Mouse (Mus musculus): ENCODE data around the gene Pin1rt1. TPM values are rescaled to one million over a fixed set of nuclear protein-coding genes. Genes with fewer than 3 reads are reported as not detected.

The Pin1rt1 gene
- total RNA-seq (2021): not detected
- long read RNA-seq, experiment 1: 0 reads
- long read RNA-seq, experiment 2: 0 reads

DNA sequence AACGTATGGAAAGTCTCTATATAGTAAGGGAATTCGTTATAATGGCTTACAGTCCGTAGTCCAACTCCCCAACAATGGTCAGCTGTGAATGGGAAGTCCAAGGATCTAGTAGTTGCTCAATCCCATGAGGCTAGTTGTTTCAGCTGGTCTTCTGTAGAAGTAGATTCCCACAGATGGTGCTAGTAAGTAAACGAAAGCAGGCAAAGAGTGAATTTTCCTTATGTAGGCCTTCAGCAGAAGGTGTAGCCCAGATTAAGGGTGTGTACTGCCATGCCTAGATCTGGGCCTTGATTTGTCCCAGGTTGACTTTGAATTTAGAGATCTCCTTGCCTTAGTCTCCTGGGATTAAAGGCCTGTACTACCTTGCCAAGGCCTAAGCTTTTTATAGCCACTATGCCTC lies at the start of gene Pin1rt1:
Gene Pin1rt1 (minus strand): TSS at position 101 of the 400 bp plus-strand sequence.
- no peak for TF ChIP-seq CTCF (conservative IDR thresholded peaks at IDR 0.05)
- no peak within 1 kb of the TSS for H3K4me3 ChIP-seq
- DNase-seq (ENCODE audit: low spot score in 2 of 2): no peak
- no peak within 1 kb of the TSS for H3K27ac ChIP-seq

DNA sequence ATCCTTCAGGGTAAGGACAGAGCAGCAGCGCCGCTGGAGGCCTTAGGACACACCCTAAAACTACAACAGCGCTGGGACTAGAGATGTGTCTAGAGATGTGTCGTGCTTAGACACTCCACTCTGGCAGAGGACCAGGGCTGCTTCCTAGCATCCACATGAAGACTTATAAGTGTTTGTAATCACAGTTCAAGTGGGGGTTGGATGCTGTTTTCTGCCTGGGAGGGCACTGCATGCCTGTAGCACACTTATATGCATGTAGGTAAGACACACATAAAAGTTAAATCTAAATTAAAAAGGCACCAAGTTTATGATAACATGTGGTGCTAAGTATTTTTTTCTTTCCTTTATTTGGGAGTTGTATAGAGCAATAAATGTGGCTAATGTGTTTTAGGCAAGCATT lies 47.8 kb upstream of the Pin1rt1 start:
- Histone ChIP-seq H3K27ac (no peak overlapping the region), H3K4me3 (no peak overlapping the region)
- DNase-seq (ENCODE audit: low spot score in 2 of 2): no peak
- no peak for TF ChIP-seq CTCF (conservative IDR thresholded peaks at IDR 0.05)

DNA sequence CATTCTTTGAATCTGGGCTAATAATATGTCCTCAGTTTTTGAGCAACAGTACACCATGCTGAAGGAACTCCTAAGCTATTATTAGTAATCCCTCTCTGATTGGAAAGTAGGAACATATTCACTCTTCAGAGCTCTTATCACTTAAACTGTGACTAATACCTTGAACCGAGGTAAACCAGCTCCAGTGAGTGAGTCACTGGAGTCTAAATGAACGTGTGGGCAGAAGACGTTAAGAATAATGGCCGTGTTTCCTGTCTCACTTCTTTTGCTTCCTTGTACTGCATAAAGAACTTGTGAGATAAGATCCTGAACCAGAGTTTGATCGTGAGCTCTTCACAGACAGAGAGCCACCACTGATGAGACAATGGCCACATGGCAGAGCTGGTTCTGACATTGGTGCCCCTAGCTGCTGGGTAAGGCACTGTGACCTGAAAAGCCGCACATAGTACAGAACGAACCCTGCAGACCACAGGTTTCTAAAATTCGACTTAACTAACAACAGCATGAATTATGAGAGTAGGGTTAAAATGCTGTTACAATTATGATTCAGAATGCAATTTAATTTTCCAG lies 47.0 kb upstream of the Pin1rt1 start:
- DNase-seq (ENCODE audit: low spot score in 2 of 2): no peak
- no peak for TF ChIP-seq CTCF (conservative IDR thresholded peaks at IDR 0.05)
- Histone ChIP-seq H3K27ac (no peak overlapping the region), H3K4me3 (no peak overlapping the region)

DNA sequence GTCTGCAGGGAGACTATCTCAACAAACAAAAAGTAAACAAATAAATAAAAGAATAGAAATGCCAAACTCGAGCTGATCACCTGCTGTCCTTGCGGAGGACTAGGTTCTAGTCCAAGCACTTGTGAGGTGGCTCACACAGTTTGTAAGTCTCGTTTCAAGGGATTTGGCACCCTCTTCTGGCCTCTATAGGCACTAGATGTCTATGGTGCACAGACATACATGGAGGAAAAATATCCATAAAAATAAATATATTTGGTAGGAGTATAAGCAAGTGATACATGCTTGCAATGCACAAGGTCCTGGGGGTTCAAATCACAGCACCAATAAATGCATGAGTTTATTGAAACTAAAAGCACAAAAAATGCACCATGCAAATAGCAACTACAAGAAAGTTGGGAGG lies 34.4 kb upstream of the Pin1rt1 start:
- Histone ChIP-seq H3K27ac (no peak overlapping the region), H3K4me3 (no peak overlapping the region)
- DNase-seq (ENCODE audit: low spot score in 2 of 2): no peak
- peak; percentile 70 for TF ChIP-seq CTCF (conservative IDR thresholded peaks at IDR 0.05)

DNA sequence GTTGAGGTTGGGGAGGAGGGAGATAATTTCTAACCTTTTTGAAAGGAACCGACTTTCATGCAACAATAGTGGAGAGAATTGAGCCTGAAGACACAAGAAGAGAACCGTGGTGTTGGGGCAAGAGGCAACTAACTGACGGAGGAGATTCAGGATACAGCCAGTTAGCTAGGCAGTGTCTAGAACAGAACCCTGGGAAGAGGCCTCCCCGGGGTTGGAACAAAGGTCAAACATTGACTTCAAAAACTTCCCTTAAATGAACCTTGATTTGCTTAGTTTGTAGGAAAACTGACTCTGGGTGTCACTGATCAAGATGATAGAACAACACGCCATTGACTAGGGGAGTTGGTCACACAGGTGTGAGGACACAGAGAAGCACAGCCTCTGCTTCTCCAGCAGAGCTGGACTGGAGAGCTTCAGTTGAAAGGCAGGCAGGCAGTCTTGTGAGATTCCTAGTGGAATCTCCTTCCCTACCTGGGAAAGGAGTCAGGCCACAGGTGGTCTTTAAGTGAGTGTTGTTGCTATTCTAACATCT lies 32.5 kb upstream of the Pin1rt1 start:
- TF ChIP-seq CTCF (conservative IDR thresholded peaks at IDR 0.05): no peak
- Histone ChIP-seq H3K27ac (no peak overlapping the region), H3K4me3 (no peak overlapping the region)
- no peak for DNase-seq (ENCODE audit: low spot score in 2 of 2)

DNA sequence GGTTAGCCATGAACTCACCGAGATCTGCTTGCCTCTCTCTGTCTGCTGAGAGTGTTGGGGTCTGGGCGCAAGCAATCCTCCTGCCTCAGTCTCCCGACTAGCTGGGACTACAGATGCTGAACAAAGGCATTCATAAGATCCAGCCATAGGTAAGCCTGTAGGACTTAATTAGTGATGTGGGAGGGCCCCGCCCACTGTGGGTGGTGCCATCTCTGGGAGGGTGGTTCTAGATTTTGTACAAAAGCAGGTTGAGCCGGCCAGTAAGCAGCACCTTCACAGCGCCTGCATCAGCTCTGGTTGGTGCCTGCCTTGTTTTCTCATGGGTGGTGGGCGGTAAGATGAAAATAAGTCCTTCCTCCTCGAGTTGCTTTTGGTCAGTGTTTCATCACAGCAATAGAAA lies 30.1 kb upstream of the Pin1rt1 start:
- Histone ChIP-seq H3K27ac (no peak overlapping the region), H3K4me3 (no peak overlapping the region)
- TF ChIP-seq CTCF (conservative IDR thresholded peaks at IDR 0.05): no peak
- DNase-seq (ENCODE audit: low spot score in 2 of 2): no peak

DNA sequence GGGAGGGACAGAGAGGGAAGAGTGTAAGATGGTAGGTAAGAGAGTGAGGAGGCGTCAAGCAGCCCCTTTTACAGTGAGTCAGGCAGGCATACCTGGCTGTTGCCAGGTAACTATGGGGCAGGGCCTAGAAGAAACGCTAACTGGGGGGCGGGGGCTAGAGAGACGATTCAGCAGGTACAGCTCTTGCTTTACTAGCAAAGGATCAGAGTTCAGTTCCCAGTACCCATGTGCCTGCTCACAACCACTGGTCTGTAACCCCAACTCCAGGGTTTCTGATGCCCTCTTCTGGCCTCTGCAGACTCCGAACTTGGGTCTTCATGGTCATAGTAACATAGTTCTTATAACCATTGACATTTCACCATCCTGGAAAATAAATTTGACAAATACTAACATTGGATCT lies 27.8 kb upstream of the Pin1rt1 start:
- no peak for DNase-seq (ENCODE audit: low spot score in 2 of 2)
- H3K27ac ChIP-seq: no peak overlapping the region
- no peak overlapping the region for H3K4me3 ChIP-seq
- peak; percentile 19; the same call in 1 of the 2 replicates for TF ChIP-seq CTCF (conservative IDR thresholded peaks at IDR 0.05)

DNA sequence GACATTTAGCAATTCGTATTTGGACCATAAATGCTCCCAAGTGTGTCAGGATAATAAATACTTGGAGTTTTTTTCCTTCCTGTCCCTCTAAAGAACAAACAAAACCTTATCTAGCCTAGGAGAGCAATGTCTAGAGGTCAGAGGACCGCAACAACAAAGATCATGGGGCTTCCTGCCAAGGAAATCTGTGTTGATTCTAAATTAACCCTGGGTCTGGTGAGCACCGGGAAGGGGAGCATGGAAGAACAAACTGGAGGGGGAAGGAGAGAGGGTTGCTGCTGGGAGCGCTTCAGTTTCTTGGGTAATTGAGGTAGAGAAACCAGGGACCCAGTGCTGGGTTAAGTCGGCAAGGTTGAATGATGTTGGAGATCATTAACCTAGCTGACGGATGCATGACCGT lies 27.0 kb upstream of the Pin1rt1 start:
- DNase-seq (ENCODE audit: low spot score in 2 of 2): no peak
- no peak for TF ChIP-seq CTCF (conservative IDR thresholded peaks at IDR 0.05)
- Histone ChIP-seq H3K27ac (no peak overlapping the region), H3K4me3 (peak overlapping the region; percentile 61)

DNA sequence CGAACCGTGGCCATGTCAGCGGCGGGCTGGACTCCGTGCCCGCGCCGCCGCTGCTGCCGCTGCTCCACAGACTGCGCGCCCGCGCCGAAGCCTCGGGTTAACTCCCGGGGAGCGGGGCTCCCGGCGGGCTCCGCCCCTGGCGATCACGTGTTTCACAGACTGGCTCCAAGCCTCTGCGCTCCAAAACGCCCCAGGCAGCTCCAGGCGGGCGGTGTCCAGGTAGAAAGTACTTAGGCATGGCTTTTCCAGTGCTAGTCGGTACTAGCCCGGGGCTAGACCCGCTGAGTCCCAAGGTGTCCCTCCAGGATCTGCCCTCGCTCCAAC lies 26.5 kb upstream of the Pin1rt1 start, which contains the start of gene Depdc7:
Gene Depdc7 (minus strand): TSS at position 138 of the 324 bp plus-strand sequence.
- peak; percentile 80 to 82 for DNase-seq (ENCODE audit: low spot score in 2 of 2)
- no peak for TF ChIP-seq CTCF (conservative IDR thresholded peaks at IDR 0.05)
- peak within 1 kb of the TSS; percentile 52; the same call in 1 of the 2 replicates for H3K27ac ChIP-seq
- peak within 1 kb of the TSS; percentile 61 for H3K4me3 ChIP-seq

DNA sequence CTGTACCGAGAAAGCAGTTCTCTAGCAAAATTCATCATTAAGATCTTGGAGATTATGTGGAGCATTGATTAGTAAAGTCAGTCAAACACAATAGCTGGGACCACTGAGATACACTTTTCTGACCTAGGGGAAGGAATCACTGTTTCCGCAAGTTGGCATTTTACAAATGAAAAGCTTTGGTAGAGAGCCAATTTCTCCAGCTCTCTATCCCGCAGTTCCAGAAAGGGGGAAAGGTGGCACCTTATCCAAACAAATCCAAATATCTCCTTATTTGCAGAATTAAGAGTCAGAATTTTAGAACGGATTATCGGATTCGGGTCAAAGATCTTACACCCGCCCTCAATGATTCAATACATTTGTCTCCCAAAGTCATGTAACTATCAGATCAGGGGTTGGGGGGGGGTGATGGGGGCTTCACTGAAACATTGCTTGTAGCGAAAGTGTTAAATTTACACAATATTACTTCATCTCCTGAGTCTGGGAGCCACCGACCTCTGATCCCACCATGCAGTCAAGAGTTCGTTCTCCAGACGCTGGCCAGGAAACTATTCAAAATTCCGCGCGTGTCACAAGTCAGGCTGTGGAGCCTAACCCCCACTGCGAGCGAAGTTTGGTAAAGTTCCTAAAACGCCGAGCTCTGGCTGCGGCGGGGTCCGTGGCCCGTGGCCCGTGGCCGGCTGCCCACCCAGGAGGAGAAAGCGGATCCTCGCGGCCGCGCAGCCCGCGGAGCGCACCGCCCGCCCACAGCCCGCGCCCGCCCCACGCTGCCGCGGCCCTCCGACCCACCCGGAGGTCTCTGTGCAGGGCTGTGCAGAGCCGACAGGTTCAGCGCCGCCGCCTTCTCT lies 25.9 kb upstream of the Pin1rt1 start:
- H3K4me3 ChIP-seq: peak overlapping the region; percentile 61
- TF ChIP-seq CTCF (conservative IDR thresholded peaks at IDR 0.05): no peak
- H3K27ac ChIP-seq: peak overlapping the region; percentile 52; the same call in 1 of the 2 replicates

DNA sequence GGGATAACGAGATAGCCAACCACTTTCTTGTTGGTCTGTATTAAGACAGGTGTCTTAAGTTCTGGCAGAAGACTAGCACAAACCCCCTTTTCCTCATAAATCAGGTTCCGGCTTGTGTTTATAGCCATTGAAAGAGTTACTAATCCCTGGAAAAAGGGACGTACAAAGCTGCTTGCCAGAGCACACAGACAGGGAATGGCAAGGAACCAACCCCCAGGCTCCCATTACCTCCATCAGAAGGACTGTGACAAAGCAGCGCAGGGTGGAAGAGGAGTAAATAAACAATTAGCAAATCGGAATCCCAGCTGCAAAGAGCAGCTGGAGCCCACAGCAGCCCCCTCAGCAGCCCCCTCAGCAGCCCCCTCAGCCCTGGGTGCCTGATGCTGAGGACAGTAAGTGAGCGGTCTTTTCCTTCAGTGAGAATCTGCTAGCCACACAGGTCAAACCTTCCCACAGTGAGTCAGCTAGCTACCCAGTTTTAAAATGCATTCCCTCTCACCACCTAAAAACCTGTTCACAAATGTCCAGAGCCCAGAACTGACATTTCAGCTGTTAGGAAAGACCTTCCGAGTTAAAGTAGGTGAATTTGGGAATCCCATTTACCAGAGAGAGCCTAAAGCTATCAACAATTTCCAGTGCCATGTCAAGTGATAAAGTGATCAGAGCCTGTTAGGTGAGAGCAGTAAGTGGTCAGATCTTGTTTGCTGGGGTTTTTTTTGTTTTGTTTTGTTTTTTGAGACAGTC lies 25.0 kb upstream of the Pin1rt1 start:
- no peak for DNase-seq (ENCODE audit: low spot score in 2 of 2)
- TF ChIP-seq CTCF (conservative IDR thresholded peaks at IDR 0.05): no peak

More for the DNA sequence above, 25.9 kb upstream of the Pin1rt1 start:
- DNase-seq (ENCODE audit: low spot score in 2 of 2): no peak

DNA sequence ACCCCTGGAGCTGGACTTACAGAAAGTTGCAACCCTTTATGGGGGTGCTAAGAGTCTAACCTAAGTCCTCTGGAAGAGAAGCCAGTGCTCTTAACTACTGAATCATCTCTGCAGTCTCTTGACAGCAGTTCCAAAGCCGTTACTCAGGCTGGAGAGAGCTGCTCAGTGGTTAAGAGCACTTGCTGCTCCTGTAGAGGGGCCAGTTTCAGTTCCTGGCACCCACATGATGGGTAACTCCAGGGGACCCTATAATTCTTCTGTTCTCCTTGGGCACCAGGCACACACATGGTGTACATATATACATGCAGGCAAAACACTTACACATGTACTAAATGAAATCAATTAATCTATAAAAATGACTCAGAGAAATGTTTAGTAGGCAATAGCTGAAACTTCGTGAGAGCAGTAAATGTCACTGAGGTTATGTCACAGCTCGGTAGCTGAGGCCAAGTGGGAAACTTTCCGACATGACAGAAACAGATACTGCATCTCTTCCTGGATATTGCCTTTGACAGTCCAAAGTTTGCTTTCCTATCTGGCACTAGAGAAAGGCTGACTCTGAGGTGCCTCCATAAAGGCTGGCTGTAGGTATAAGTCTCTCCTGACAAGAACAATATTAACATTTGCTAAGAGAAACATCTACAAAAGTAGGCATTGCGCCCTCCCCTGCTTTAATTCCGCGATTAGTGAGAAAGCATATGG lies 24.2 kb upstream of the Pin1rt1 start:
- no peak for TF ChIP-seq CTCF (conservative IDR thresholded peaks at IDR 0.05)
- Histone ChIP-seq H3K27ac (no peak overlapping the region), H3K4me3 (no peak overlapping the region)
- no peak for DNase-seq (ENCODE audit: low spot score in 2 of 2)

More for the DNA sequence above, 25.0 kb upstream of the Pin1rt1 start:
- Histone ChIP-seq H3K27ac (no peak overlapping the region), H3K4me3 (no peak overlapping the region)

Data from layer of hippocampus, adult 2 months (tissue).